Mouse (Mus musculus): ENCODE measurements around the gene Jag1. TPM values are rescaled to one million over a fixed set of nuclear protein-coding genes. Genes with fewer than 3 reads are reported as not detected.
A peak's percentile ranks its signal among the peaks of the same experiment; 100 is the strongest.

Jag1 gene
- 10.6 and 12.3 TPM in 2 replicates for polyA plus RNA-seq (2015; fragmentation: Nextera tagmentation; extraction: Ambion mirVana)

DNA sequence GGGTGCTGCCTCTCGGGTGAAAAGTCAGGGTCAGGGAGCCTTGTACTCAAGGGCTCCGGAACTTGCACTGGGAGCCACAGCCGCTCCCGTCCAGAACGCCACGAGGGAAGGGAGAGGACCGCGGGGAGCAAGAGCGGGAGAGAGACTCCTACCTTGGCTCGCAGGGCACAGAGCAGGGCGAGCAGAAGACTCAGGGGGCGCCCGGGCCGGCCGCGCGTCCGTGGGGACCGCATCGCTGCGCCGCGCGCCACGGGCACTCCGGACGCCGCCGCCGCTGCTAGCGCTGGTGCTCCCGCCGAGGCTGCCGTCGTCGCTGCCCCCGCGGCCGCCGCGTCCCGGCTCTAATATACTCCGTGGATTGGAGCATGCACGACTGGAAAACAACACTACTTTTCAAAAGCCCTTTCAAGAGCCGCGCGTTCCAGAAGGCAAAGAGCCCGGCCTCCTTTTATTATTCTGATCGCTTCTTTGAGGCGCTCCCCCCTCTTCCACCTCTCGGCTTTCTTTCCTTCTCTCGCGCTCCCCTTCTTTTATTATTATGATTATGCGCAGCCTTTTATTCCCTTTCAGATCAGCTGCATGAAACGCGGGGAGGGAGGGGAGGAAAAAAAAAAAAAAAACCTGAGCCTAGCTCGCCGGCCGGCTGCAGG is at the start of gene Jag1:
Gene Jag1 (minus strand): TSS at position 620 of the 650 bp plus-strand sequence.
- peaks cover 51% of the 10 kb centered on the region for H3K4me1 ChIP-seq (replicated peaks)
- peak; percentile 4; the same call in 1 of the 2 replicates for ATAC-seq (ENCODE audit: low FRiP score, low read depth)
- H3K9me3 ChIP-seq: no peaks in the 10 kb centered on the region
- H3K27me3 ChIP-seq: 0 out of 2 replicates have a peak, but pooled peaks cover 3% of the 10 kb centered on the region
- H3K4me3 ChIP-seq: peak within 1 kb of the TSS; percentile 57
- peak within 1 kb of the TSS; percentile 85 for H3K27ac ChIP-seq (replicated peaks)
- WGBS: 0% methylated on average over 59 of the region's 59 CpGs
- H3K9ac ChIP-seq: peak within 1 kb of the TSS; percentile 62
- H3K4me2 ChIP-seq: peak within 1 kb of the TSS; percentile 98
- H3K36me3 ChIP-seq: no peaks in the 10 kb centered on the region

DNA sequence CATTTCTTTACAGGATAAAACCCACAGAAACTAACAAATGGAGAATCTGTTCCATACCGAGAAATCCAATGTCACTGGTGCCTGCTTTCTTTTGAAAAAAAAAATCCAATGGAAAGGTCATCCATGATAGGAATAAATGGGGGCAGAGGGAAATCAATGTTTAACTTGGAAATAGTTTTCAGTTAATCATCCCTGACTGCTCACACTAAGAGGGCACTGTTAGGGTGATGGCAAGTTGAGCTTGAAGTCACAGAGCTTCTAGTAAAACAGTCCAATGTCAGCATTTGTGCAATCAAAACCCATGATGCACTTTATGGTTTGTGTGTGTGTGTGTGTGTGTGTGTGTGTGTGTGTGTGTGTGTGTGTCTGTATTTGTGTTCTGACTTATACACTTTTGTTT is 39.6 kb upstream of the Jag1 start:
- WGBS: 69% methylated on average over 1 of the region's 1 CpGs
- H3K9ac ChIP-seq: no peak overlapping the region
- H3K27ac ChIP-seq (replicated peaks): no peak overlapping the region
- no peaks in the 10 kb centered on the region for H3K36me3 ChIP-seq
- peaks cover 4% of the 10 kb centered on the region; the same call in 1 of the 2 replicates for H3K4me1 ChIP-seq (replicated peaks)
- ATAC-seq (ENCODE audit: low FRiP score, low read depth): no peak
- H3K4me3 ChIP-seq: no peak overlapping the region
- H3K27me3 ChIP-seq: no peaks in the 10 kb centered on the region
- no peak overlapping the region for H3K4me2 ChIP-seq
- H3K9me3 ChIP-seq: no peaks in the 10 kb centered on the region

GRCm38 (mm10) chr2:137153825-137154224 is 37.4 kb upstream of the Jag1 start:
- Histone ChIP-seq H3K27ac (replicated peaks) (no peak overlapping the region), H3K4me1 (replicated peaks) (peaks cover 4% of the 10 kb centered on the region; the same call in 1 of the 2 replicates), H3K36me3 (no peaks in the 10 kb centered on the region), H3K4me2 (no peak overlapping the region), H3K4me3 (no peak overlapping the region), H3K9me3 (no peaks in the 10 kb centered on the region), H3K9ac (no peak overlapping the region), H3K27me3 (no peaks in the 10 kb centered on the region)
- WGBS: 70% methylated on average over 4 of the region's 4 CpGs
- no peak for ATAC-seq (ENCODE audit: low FRiP score, low read depth)

GRCm38 (mm10) chr2:137153172-137153667 is 36.8 kb upstream of the Jag1 start:
- no peaks in the 10 kb centered on the region for H3K36me3 ChIP-seq
- H3K27ac ChIP-seq (replicated peaks): no peak overlapping the region
- no peak overlapping the region for H3K4me3 ChIP-seq
- H3K4me1 ChIP-seq (replicated peaks): peaks cover 4% of the 10 kb centered on the region; the same call in 1 of the 2 replicates
- ATAC-seq (ENCODE audit: low FRiP score, low read depth): peak; percentile 86
- 14% methylated on average over 10 of the region's 10 CpGs for WGBS
- no peak overlapping the region for H3K4me2 ChIP-seq
- H3K9ac ChIP-seq: no peak overlapping the region
- no peaks in the 10 kb centered on the region for H3K9me3 ChIP-seq
- no peaks in the 10 kb centered on the region for H3K27me3 ChIP-seq

DNA sequence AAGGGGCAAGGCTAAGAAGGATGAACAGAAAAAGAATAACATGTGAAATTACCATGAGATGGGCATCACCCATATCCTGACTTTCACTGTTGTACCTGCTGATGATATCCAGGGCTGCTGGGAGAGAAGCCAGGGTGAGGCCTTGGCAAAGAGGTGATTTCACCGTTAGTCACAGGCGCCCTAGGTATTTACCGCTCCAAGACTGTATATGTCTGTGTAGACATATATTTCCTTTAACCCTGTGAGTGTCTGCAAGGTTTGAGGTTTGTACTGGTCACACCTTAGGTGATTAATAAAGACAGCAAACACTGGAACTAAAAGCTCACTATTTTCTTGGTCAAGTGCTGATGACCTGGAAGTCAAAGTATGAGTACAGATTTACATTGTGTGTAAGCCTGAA is 34.5 kb upstream of the Jag1 start:
- Histone ChIP-seq H3K9me3 (no peaks in the 10 kb centered on the region), H3K4me3 (no peak overlapping the region), H3K9ac (no peak overlapping the region), H3K27ac (replicated peaks) (no peak overlapping the region), H3K27me3 (no peaks in the 10 kb centered on the region), H3K4me2 (no peak overlapping the region), H3K4me1 (replicated peaks) (peaks cover 4% of the 10 kb centered on the region; the same call in 1 of the 2 replicates), H3K36me3 (no peaks in the 10 kb centered on the region)
- WGBS: 97% methylated on average over 3 of the region's 3 CpGs
- ATAC-seq (ENCODE audit: low FRiP score, low read depth): no peak

DNA sequence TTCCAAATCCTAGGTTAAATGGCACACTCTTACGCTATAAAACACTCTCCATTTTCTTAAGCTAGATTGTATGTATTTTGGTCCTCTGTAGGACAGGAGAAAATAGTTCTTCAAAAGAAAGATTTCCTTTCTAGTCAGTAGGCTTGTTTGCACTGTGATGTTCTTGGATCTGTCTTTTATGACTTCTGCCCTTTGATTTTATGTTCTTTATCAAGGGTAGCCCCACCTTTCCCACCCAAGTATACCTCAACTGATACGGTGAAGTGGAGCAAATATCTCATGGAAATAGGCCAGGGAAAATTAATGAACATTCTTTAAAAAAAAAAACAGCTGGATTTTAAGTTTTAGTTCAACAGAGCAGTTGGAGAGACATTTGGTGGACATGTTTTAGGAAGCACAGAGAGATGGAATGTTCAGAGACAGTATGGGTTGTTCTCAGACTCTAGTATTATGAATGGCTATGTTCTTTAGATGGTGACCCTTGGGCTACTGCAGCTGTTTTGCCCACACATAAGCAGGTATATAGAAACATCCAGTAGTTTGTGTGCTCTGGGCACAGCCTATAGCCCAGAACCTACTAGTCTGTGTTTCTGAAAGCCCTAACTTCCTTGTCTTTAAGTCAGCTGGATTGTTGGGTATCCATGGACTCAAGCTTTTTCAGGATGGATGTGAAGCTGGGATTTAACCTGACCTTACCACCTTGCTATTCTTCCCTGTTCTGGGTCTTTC is 30.7 kb upstream of the Jag1 start:
- H3K27ac ChIP-seq (replicated peaks): no peak overlapping the region
- H3K4me2 ChIP-seq: no peak overlapping the region
- no peaks in the 10 kb centered on the region for H3K9me3 ChIP-seq
- H3K9ac ChIP-seq: no peak overlapping the region
- WGBS: 97% methylated on average over 2 of the region's 2 CpGs
- no peaks in the 10 kb centered on the region for H3K27me3 ChIP-seq
- no peak for ATAC-seq (ENCODE audit: low FRiP score, low read depth)
- H3K4me1 ChIP-seq (replicated peaks): no peaks in the 10 kb centered on the region
- no peaks in the 10 kb centered on the region for H3K36me3 ChIP-seq
- no peak overlapping the region for H3K4me3 ChIP-seq

- Histone ChIP-seq H3K4me3 (no peak overlapping the region), H3K9ac (no peak overlapping the region), H3K36me3 (no peaks in the 10 kb centered on the region), H3K27ac (replicated peaks) (no peak overlapping the region), H3K9me3 (no peaks in the 10 kb centered on the region), H3K4me2 (no peak overlapping the region), H3K4me1 (replicated peaks) (no peaks in the 10 kb centered on the region), H3K27me3 (no peaks in the 10 kb centered on the region)
- 91% methylated on average over 1 of the region's 1 CpGs for WGBS
- ATAC-seq (ENCODE audit: low FRiP score, low read depth): no peak
Observed at GRCm38 (mm10) chr2:137138063-137138462, 21.6 kb upstream of the Jag1 start.

DNA sequence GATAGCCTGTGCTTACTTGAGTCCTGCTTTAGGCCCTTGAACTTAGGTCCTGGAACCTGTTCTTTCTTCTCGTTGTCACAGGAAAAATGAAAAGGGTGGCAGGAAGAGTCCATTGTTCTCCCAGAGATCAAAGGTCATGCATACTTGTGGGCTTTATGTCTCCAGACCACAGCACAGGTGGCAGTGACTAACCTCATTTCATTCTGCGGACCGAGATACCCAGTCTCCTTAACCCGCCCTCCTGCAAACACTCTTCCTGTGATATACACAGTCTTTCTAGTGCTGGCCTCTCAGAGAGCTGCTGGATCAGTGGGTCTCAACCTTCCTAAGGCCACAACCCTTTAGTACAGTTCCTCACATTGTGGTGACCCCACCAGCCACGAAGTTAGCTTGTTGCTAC is 17.6 kb upstream of the Jag1 start:
- H3K36me3 ChIP-seq: no peaks in the 10 kb centered on the region
- no peak overlapping the region for H3K4me2 ChIP-seq
- no peaks in the 10 kb centered on the region for H3K9me3 ChIP-seq
- no peaks in the 10 kb centered on the region for H3K27me3 ChIP-seq
- no peak for ATAC-seq (ENCODE audit: low FRiP score, low read depth)
- no peak overlapping the region for H3K4me3 ChIP-seq
- H3K27ac ChIP-seq (replicated peaks): no peak overlapping the region
- H3K4me1 ChIP-seq (replicated peaks): no peaks in the 10 kb centered on the region
- H3K9ac ChIP-seq: no peak overlapping the region
- 81% methylated on average over 5 of the region's 5 CpGs for WGBS

- Histone ChIP-seq H3K36me3 (no peaks in the 10 kb centered on the region), H3K4me1 (replicated peaks) (no peaks in the 10 kb centered on the region), H3K9me3 (no peaks in the 10 kb centered on the region), H3K27me3 (no peaks in the 10 kb centered on the region), H3K27ac (replicated peaks) (no peak overlapping the region), H3K4me3 (no peak overlapping the region), H3K4me2 (no peak overlapping the region), H3K9ac (no peak overlapping the region)
- no peak for ATAC-seq (ENCODE audit: low FRiP score, low read depth)
- 86% methylated on average over 1 of the region's 1 CpGs for WGBS
Observed at GRCm38 (mm10) chr2:137124861-137125260, 8.4 kb upstream of the Jag1 start.

DNA sequence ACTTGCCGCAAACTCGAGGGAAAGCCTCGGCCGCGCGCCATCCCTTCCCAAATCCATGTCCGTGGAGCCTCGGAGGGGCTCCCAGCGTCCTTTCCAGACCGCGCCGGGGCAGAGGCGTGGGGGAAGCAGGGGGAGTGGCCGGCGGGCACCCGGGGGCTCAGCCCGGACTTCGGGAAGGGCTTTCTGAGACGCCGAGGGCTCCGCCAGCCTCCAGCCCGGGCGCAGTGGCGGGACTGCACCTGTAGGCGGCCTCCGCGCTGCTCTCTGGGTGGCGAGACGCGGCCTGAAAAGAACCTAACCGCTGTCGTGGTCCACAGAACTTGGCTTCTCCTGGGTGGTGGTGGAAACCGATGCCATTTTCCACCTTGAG is 862 bp upstream of the Jag1 start:
- under 1% methylated on average over 33 of the region's 33 CpGs for WGBS
- H3K4me1 ChIP-seq (replicated peaks): peaks cover 40% of the 10 kb centered on the region
- H3K27ac ChIP-seq (replicated peaks): peak overlapping the region; percentile 85
- no peaks in the 10 kb centered on the region for H3K36me3 ChIP-seq
- peak overlapping the region; percentile 62 for H3K9ac ChIP-seq
- H3K4me2 ChIP-seq: peak overlapping the region; percentile 98
- H3K9me3 ChIP-seq: no peaks in the 10 kb centered on the region
- 0 out of 2 replicates have a peak, but pooled peaks cover 3% of the 10 kb centered on the region for H3K27me3 ChIP-seq
- H3K4me3 ChIP-seq: peak overlapping the region; percentile 57
- peak; percentile 68 for ATAC-seq (ENCODE audit: low FRiP score, low read depth)

DNA sequence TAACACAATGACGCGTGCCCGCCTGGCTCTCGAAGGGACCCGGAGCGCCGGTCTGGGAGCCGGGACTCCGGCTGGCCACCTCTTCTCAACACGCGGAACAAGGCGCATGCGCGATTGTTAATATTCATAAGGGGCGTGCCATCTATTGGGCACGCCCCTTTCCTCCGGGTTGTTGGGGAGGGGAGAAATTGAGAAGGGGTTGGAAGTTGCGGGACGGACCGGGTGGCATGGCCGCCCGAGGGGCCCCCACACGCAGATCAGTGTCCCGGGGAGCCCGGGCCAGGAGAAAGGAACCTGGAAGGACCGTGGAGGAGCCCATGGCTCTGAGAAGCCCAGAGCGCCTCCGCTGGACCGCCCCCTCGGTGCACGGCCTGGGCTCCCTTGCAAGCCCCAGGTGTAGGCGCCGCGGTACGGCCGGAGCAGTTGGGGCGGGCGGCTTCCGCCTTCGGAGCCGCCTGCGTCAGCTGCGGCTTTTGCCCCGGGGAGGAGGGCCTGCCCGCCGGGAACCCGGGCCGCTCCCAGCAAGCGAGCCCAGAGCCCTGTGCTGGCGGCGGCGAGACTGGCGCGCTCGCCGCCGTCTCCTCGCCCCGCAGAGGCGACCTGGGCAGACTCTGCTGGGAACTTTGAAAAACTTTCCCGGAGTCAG is 354 bp upstream of the Jag1 start:
- H3K27ac ChIP-seq (replicated peaks): peak overlapping the region; percentile 85
- H3K9ac ChIP-seq: peak overlapping the region; percentile 62
- H3K4me2 ChIP-seq: peak overlapping the region; percentile 98
- H3K36me3 ChIP-seq: no peaks in the 10 kb centered on the region
- H3K27me3 ChIP-seq: 0 out of 2 replicates have a peak, but pooled peaks cover 3% of the 10 kb centered on the region
- peak overlapping the region; percentile 57 for H3K4me3 ChIP-seq
- no peaks in the 10 kb centered on the region for H3K9me3 ChIP-seq
- ATAC-seq (ENCODE audit: low FRiP score, low read depth): peak; percentile 79
- under 1% methylated on average over 55 of the region's 61 CpGs for WGBS
- H3K4me1 ChIP-seq (replicated peaks): peaks cover 45% of the 10 kb centered on the region
